Mouse (Mus musculus) R1 (cell line): ENCODE measurements at regions not wholly inside any gene's neighbourhood (a gene's known extent, or its start where the extent isn't known, plus 50 kb on each side); places are given as distances from the start of the nearest gene placed in this dataset.
A peak's percentile ranks its signal among the peaks of the same experiment; 100 is the strongest.

Experiments
- DNase-seq: peaks from one replicate; pipeline ENCODE4 v3.0.0-alpha.2; 2018; ENCODE audit warnings: low read depth, low spot score

GRCm38 (mm10) chr16:27586307-27586706 lies 197.6 kb downstream of the Ccdc50 start:
- peak; percentile 78 for DNase-seq

GRCm38 (mm10) chr16:27609366-27609765 lies 220.7 kb downstream of the Ccdc50 start:
- DNase-seq: no peak

- no peak for DNase-seq
Measured at GRCm38 (mm10) chr16:27641306-27641705, 252.6 kb downstream of the Ccdc50 start.

- no peak for DNase-seq
Measured at GRCm38 (mm10) chr16:27678275-27678674, 289.6 kb downstream of the Ccdc50 start.

GRCm38 (mm10) chr16:27682926-27683325 lies 294.3 kb downstream of the Ccdc50 start:
- no peak for DNase-seq

GRCm38 (mm10) chr16:27683826-27684225 lies 295.2 kb downstream of the Ccdc50 start:
- DNase-seq: no peak

- peak; percentile 69 for DNase-seq
Measured at GRCm38 (mm10) chr16:27709946-27710345, 321.3 kb downstream of the Ccdc50 start.

- DNase-seq: no peak
Measured at GRCm38 (mm10) chr16:27723445-27723844, 334.8 kb downstream of the Ccdc50 start.
